Mouse (Mus musculus) E14TG2a.4 (cell line): ENCODE data around the gene Kcnj9.

ENCODE experiments used
- H3K27me3 ChIP-seq: 2 replicates; pipeline ENCODE4 v1.6.1; 2014; ENCODE audit warnings: low read length, control low read depth; ENCODE audit not compliant: insufficient read depth
- H3K36me3 ChIP-seq: 2 replicates; pipeline ENCODE4 v1.6.1; 2014; ENCODE audit warnings: low read length, control low read depth; ENCODE audit not compliant: insufficient read depth
- H3K4me1 ChIP-seq: replicated peaks from 2 replicates; pipeline ENCODE4 v1.6.1; 2014; ENCODE audit warnings: low read depth, low read length, control low read depth
- H3K4me3 ChIP-seq: replicated peaks from 2 replicates; pipeline ENCODE4 v1.5.1; 2014; ENCODE audit warnings: mild to moderate bottlenecking, low read length
- H3K9me3 ChIP-seq: 2 replicates; pipeline ENCODE4 v1.6.1; 2014; ENCODE audit warnings: low read length, control low read depth
- CTCF ChIP-seq: conservative IDR thresholded peaks from 2 replicates; pipeline ENCODE4 v1.5.1; 2014; ENCODE audit warnings: low read length
- NANOG ChIP-seq: IDR thresholded peaks from 2 replicates; pipeline ENCODE4 v1.6.1; 2014; ENCODE audit warnings: borderline replicate concordance, low read length, mixed read lengths
- POU5F1 ChIP-seq: IDR thresholded peaks from 2 replicates; pipeline ENCODE4 v1.6.1; 2014; ENCODE audit warnings: low read length, borderline replicate concordance

Gene Kcnj9

DNA sequence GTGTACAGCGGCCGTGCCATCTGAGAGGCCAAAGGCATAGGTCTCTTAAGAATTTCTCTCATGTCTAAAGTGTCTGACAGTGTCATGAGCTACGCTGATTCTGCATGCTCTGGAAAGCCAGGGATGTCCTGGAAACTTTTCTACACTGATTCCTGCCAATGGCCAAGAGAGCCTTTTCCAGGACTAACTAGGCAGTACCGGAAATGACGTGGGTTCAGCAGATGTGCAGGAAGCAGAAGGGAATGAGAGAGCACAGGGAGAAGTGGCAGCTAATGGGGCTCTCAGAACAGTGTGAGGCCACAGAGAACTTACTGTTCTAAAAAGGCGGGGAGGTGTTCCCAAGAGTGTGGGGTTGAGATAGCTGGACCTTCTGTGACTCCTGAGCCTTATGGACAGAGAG, 55.7 kb downstream of the Kcnj9 start:
- no peaks in the 10 kb centered on the region for H3K9me3 ChIP-seq
- H3K4me1 ChIP-seq = peaks cover 14% of the 10 kb centered on the region
- H3K27me3 ChIP-seq = no peaks in the 10 kb centered on the region
- H3K4me3 ChIP-seq = no peak overlapping the region
- H3K36me3 ChIP-seq = no peaks in the 10 kb centered on the region
- no peak for TF ChIP-seq CTCF
- TF ChIP-seq NANOG = no peak

DNA sequence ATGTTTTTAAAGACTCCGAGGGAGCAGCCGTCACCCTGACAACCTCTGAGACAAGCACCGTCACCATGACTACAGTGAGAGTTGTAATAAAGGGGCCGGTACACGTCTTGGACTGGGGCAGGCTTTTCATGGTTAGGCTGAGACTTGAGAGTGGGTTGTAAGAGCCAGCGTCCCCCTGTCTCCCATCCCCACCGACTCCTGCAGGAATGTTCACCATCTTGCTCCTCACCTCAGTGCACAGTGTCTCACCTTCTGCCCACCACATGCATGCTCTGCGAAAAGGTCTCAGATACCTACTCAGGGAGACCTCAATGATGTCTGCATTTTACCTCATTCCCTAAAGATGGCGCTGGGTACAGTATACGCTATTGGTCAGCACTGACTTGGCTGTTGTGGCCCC, 57.4 kb downstream of the Kcnj9 start:
- Histone ChIP-seq H3K9me3 (no peaks in the 10 kb centered on the region), H3K27me3 (no peaks in the 10 kb centered on the region), H3K4me3 (no peak overlapping the region), H3K4me1 (peaks cover 10% of the 10 kb centered on the region), H3K36me3 (no peaks in the 10 kb centered on the region)
- TF ChIP-seq POU5F1 (no peak), CTCF (no peak), NANOG (no peak)

DNA sequence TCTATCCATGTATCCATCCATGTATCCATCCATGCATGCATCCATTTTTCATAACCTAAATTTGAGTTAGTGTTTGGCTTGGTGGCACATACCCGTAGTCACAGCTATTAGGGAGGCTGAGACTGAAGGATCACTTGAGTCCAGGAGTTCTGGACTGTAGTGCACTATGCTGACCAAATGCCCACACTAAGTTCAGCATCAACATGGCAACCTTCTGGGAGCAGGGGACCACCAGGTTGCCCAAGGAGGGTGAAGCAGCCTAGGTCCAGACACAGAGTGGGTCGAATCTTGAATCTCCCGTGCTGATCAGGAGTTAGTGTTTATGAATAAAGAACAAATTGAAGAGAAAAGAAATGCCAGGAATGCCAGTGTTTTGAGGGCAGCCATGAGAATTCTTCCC, 57.9 kb downstream of the Kcnj9 start:
- no peaks in the 10 kb centered on the region for H3K27me3 ChIP-seq
- TF ChIP-seq CTCF (no peak), POU5F1 (no peak), NANOG (no peak)
- no peak overlapping the region for H3K4me3 ChIP-seq
- peaks cover 10% of the 10 kb centered on the region for H3K4me1 ChIP-seq
- H3K9me3 ChIP-seq = no peaks in the 10 kb centered on the region
- no peaks in the 10 kb centered on the region for H3K36me3 ChIP-seq
